Mouse (Mus musculus): Measurements from ENCODE around the gene Cox5a. TPM values are rescaled to one million over a fixed set of nuclear protein-coding genes. Genes with fewer than 3 reads are reported as not detected.

Gene Cox5a
- total RNA-seq, 2 experiments from 2014 or later, result 121 to 741 TPM

- peak; percentile 69 for ATAC-seq (replicated peaks; ENCODE audit: poor library complexity, severe bottlenecking)
Measured at GRCm38 (mm10) chr9:57560861-57561710, 40.0 kb downstream of the Cox5a start, which contains the start of gene Scamp2. TSS of gene Scamp2 (plus strand) at chr9:57560943.

- ATAC-seq (replicated peaks; ENCODE audit: poor library complexity, severe bottlenecking), result peak; percentile 20; the same call in 1 of the 2 replicates
Measured at GRCm38 (mm10) chr9:57561711-57562099, 40.6 kb downstream of the Cox5a start.

- ATAC-seq (replicated peaks; ENCODE audit: poor library complexity, severe bottlenecking), result peak; percentile 56
Measured at GRCm38 (mm10) chr9:57562896-57563372, 41.9 kb downstream of the Cox5a start.

DNA sequence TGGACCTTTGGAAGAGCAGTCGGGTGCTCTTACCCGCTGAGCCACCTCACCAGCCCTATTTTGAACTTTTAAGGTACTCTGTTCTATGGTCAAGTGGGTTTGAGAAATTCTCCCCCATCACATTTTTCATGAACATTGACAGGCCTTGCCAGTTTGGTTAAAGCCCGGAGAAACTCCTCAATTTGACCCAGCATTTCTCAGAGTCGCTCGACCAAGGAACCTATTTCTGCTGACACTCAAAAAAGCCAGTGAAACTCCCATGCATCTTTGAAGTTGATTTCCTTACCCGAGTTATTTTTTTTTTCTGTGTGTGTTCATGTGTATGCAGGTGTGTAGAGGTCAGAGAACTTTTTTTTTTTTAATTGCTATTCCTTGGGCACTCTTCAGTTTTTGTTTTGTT, 43.5 kb downstream of the Cox5a start:
- no peak for ATAC-seq (replicated peaks; ENCODE audit: poor library complexity, severe bottlenecking)

DNA sequence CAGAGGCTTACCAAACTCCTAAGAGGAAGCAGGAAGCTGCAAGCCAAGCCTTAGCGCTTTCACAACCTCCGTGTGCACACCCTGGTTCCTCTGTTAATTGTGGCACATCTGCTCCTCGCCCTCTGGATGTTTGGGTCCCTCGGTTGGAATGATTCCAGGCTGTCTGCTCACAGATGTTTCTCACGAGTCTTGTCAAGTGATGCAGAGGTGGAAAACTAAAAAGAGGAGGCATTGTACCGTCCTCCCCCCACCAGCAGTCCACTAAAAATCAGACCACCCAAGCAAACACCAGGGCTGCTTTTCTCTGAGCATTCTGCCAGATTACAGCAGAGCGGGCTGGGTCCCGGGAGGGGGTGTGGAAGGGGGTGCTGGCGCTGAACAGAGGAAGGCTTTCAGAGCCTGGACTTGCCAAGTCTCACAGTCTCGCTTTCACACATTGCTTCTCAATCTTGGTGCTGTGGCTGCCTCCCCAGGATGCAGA, 44.7 kb downstream of the Cox5a start:
- peak; percentile 48 for ATAC-seq (replicated peaks; ENCODE audit: poor library complexity, severe bottlenecking)

- no peak for ATAC-seq (replicated peaks; ENCODE audit: poor library complexity, severe bottlenecking)
Measured at GRCm38 (mm10) chr9:57566846-57567245, 45.8 kb downstream of the Cox5a start.

DNA sequence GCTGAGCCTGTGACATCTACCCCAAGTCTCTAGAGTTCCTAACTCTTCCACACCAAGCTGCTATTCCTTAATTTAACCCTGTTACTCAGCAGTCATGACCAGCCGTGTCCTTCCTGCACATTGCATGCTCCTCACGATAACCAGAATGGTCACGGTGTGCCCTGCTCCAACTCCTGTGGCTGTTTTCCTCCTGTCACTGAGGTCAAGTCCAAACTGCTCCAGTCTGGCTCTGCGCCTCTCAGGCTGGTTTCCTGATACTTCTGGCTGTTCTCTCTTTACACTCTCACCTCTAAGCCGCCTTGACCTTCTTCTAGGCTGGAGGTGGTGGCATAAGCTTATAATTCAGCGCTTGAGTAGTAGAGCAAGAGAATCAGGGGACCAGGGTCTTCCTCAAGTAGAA, 47.4 kb downstream of the Cox5a start:
- ATAC-seq (replicated peaks; ENCODE audit: poor library complexity, severe bottlenecking), result no peak

GRCm38 (mm10) chr9:57574397-57574796, 53.3 kb downstream of the Cox5a start:
- no peak for ATAC-seq (replicated peaks; ENCODE audit: poor library complexity, severe bottlenecking)

GRCm38 (mm10) chr9:57575577-57575976, 54.5 kb downstream of the Cox5a start:
- ATAC-seq (replicated peaks; ENCODE audit: poor library complexity, severe bottlenecking), result no peak

- peak; percentile 33 for ATAC-seq (replicated peaks; ENCODE audit: poor library complexity, severe bottlenecking)
Measured at GRCm38 (mm10) chr9:57577144-57577849, 56.2 kb downstream of the Cox5a start.

Other genes with a start within 250 kb of the Cox5a start
- gene Ppcdc, start 81.2 kb upstream of the Cox5a start, total RNA-seq (2014; fragmentation: Nextera tagmentation), result 19.4 and 25.2 TPM in 2 replicates
- 10.0 and 13.4 TPM in 2 replicates for gene Ppcdc, start 81.2 kb upstream of the Cox5a start, total RNA-seq (2017)
- 5.4 and 8.2 TPM in 2 replicates for gene Scamp5, start 53.2 kb upstream of the Cox5a start, total RNA-seq (2014; fragmentation: Nextera tagmentation)
- 1.6 and 2.2 TPM in 2 replicates for gene Scamp5, start 53.2 kb upstream of the Cox5a start, total RNA-seq (2017)
- 0.32 TPM in 1 of 2 replicates, not detected in the other for gene Rpp25, start 17.2 kb upstream of the Cox5a start, total RNA-seq (2014; fragmentation: Nextera tagmentation)
- 0.46 TPM in 1 of 2 replicates, not detected in the other for gene Rpp25, start 17.2 kb upstream of the Cox5a start, total RNA-seq (2017)
- 7.3 and 7.5 TPM in 2 replicates for gene Fam219b, start 16.3 kb downstream of the Cox5a start, total RNA-seq (2014; fragmentation: Nextera tagmentation)
- gene Fam219b, start 16.3 kb downstream of the Cox5a start, total RNA-seq (2017), result 11.4 and 12.6 TPM in 2 replicates
- gene Mpi, start 31.5 kb downstream of the Cox5a start, total RNA-seq (2014; fragmentation: Nextera tagmentation), result 10.8 and 23.1 TPM in 2 replicates
- 13.9 and 17.8 TPM in 2 replicates for gene Mpi, start 31.5 kb downstream of the Cox5a start, total RNA-seq (2017)
- 66.9 and 68.5 TPM in 2 replicates for gene Scamp2, start 39.7 kb downstream of the Cox5a start, total RNA-seq (2014; fragmentation: Nextera tagmentation)
- gene Scamp2, start 39.7 kb downstream of the Cox5a start, total RNA-seq (2017), result 26.8 and 38.2 TPM in 2 replicates
- gene Ulk3, start 68.2 kb downstream of the Cox5a start, total RNA-seq (2014; fragmentation: Nextera tagmentation), result 9.9 and 12.9 TPM in 2 replicates
- gene Ulk3, start 68.2 kb downstream of the Cox5a start, total RNA-seq (2017), result 3.1 and 6.0 TPM in 2 replicates
- gene Cplx3, start 85.0 kb downstream of the Cox5a start, total RNA-seq (2014; fragmentation: Nextera tagmentation), result not detected in 2 replicates
- gene Cplx3, start 85.0 kb downstream of the Cox5a start, total RNA-seq (2017), result not detected in 2 replicates
- not detected in 2 replicates for gene Lman1l, start 99.5 kb downstream of the Cox5a start, total RNA-seq (2014; fragmentation: Nextera tagmentation)
- not detected in 2 replicates for gene Lman1l, start 99.5 kb downstream of the Cox5a start, total RNA-seq (2017)
- 86.9 and 92.3 TPM in 2 replicates for gene Csk, start 132.4 kb downstream of the Cox5a start, total RNA-seq (2014; fragmentation: Nextera tagmentation)
- 83.8 and 113 TPM in 2 replicates for gene Csk, start 132.4 kb downstream of the Cox5a start, total RNA-seq (2017)
- not detected in 2 replicates for gene Cyp1a2, start 162.4 kb downstream of the Cox5a start, total RNA-seq (2014; fragmentation: Nextera tagmentation)
- gene Cyp1a2, start 162.4 kb downstream of the Cox5a start, total RNA-seq (2017), result not detected in 2 replicates
- not detected in 2 replicates for gene Cyp1a1, start 166.7 kb downstream of the Cox5a start, total RNA-seq (2014; fragmentation: Nextera tagmentation)
- not detected in 2 replicates for gene Cyp1a1, start 166.7 kb downstream of the Cox5a start, total RNA-seq (2017)
- gene Edc3, start 187.3 kb downstream of the Cox5a start, total RNA-seq (2014; fragmentation: Nextera tagmentation), result 14.6 and 20.3 TPM in 2 replicates
- 3.5 and 4.3 TPM in 2 replicates for gene Edc3, start 187.3 kb downstream of the Cox5a start, total RNA-seq (2017)
- 44.0 and 48.0 TPM in 2 replicates for gene Clk3, start 244.6 kb downstream of the Cox5a start, total RNA-seq (2014; fragmentation: Nextera tagmentation)
- gene Clk3, start 244.6 kb downstream of the Cox5a start, total RNA-seq (2017), result 36.8 and 49.9 TPM in 2 replicates